Mouse (Mus musculus): ENCODE data around the gene Cdk9.

DNA sequence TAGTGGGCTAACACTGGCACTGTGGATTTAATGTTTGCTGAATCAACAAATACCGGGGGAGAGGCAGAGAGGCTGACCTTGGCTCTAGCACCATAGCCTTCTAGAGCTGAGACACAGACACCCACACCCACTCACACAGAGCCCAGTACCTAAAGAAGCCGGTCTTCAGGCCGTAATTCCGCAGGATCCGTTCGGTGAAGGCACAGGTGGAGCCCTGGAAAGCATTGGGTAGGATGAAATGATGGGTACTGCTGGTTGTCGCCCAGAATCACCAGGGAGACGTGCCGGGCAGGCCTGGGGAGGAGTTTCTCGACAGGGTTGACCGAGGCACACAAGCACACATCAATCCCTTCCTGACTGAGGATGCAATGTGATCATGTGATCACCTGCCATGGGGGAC lies 21.8 kb downstream of the Cdk9 start:
- TF ChIP-seq POLR2A (IDR thresholded peaks at IDR 0.05; ENCODE audit: insufficient read length, low read depth) = no peak
- TF ChIP-seq TCF12 (IDR thresholded peaks at IDR 0.05; ENCODE audit: insufficient read depth, poor library complexity, severe bottlenecking) = no peak
- TF ChIP-seq MAX (IDR thresholded peaks at IDR 0.05; ENCODE audit: low read depth) = no peak
- TF ChIP-seq MYOD1 (IDR thresholded peaks at IDR 0.05; ENCODE audit: control insufficient read depth in 1 of 3, insufficient read length in 2 of 3, low read depth in 2 of 3) = no peak
- no peak for TF ChIP-seq POLR2AphosphoS2 (IDR thresholded peaks at IDR 0.05; ENCODE audit: insufficient read length, low read depth)
- no peak for TF ChIP-seq E2F4 (IDR thresholded peaks at IDR 0.05; ENCODE audit: insufficient read depth)
- no peak for TF ChIP-seq CEBPB (IDR thresholded peaks at IDR 0.05; ENCODE audit: insufficient read depth, poor library complexity, severe bottlenecking)
- no peak for TF ChIP-seq MYOG (IDR thresholded peaks at IDR 0.05; ENCODE audit: control insufficient read depth in 1 of 3, insufficient read depth in 1 of 3, insufficient read length in 2 of 3, low read depth in 2 of 3)
- no peak for TF ChIP-seq TCF3 (IDR thresholded peaks at IDR 0.05; ENCODE audit: insufficient read length, low read depth)
- TF ChIP-seq USF1 (IDR thresholded peaks at IDR 0.05; ENCODE audit: low read depth) = no peak
- TF ChIP-seq SRF (IDR thresholded peaks at IDR 0.05; ENCODE audit: control insufficient read depth, insufficient read length, low read depth) = no peak
- TF ChIP-seq REST (IDR thresholded peaks at IDR 0.05; ENCODE audit: insufficient read depth, insufficient read length) = no peak
